Mouse (Mus musculus): ENCODE data around the gene Zfp14. TPM values are rescaled to one million over a fixed set of nuclear protein-coding genes. Genes with fewer than 3 reads are reported as not detected.
A peak's percentile ranks its signal among the peaks of the same experiment; 100 is the strongest.

Gene Zfp14
- total RNA-seq, 2 experiments from 2014 or later = 1.5 to 2.9 TPM

DNA sequence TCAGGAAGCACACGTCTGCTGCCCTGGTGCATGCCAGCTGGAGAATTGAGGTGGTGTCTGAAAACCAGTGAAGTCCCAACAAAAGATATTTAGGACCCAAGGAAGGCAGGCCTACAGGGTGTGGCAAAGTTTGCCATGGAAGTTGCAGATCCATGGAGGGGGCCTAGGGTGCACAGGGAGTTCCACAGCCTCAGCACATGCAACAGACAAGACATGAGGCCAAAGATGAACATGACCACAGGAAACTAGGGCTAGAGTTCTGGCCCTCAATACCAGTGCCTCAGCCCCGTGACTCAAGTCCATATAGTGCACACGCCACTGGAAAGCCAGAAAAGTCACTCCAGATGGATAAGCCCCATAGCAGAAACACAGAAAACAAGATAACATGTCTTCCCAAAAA lies 22.6 kb downstream of the Zfp14 start:
- DNase-seq = no peak

DNA sequence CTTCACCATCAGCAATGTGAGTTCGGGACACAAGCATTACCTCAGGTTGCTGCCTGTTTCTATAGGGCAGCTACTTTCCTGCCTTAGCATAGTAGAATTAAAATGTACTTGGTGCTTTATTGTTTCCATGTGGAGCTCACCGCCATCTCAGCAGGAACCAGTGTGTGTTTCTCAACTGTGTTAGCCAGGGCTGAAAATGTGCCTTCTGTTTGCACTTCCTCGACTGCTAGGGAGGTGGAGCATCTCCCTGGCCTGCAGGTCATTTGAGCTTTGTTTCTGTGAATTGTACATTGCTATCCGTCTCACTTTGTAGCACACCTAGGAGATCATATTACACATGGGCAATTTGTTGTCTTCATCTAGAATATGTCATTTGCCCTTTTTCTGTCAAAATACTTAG lies 23.8 kb downstream of the Zfp14 start:
- no peak for DNase-seq

DNA sequence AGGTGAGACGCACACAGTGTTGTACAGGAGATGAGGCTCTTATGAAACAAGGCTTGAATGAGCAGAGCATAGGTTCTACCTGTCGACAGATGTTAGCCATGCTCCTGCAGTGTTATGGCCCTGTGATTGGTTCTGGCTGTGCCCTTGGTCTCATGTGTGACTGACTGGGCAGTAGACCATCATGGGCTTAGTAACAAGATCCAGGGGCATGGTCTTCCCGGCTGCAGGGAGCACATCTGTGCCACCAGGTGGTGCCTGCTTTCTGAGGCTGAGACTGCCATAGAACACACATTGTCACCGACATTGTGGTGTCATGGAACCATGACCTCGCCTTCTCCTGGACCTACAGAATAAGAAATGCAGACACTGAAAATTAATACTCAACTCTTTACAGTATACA lies 25.8 kb downstream of the Zfp14 start:
- no peak for DNase-seq

DNA sequence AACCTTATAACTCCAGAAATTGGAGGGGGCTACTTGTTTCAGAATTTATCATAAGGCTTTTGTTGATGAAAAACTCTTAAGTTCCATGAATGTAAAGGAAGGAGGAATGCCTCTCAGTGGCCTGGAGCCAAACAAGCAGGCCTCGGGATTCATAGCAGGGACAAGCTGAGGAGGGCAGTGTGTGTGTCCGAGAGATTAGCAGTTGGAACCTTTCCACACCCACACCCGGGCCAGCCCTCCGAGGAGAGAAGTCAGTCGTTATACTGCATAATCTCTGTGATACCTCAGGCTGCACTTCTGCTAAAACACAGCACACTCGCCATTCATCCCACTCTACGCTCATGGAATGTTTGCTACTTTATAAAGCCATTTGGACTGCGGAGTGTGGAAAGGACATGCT lies 27.4 kb downstream of the Zfp14 start:
- DNase-seq = no peak

DNA sequence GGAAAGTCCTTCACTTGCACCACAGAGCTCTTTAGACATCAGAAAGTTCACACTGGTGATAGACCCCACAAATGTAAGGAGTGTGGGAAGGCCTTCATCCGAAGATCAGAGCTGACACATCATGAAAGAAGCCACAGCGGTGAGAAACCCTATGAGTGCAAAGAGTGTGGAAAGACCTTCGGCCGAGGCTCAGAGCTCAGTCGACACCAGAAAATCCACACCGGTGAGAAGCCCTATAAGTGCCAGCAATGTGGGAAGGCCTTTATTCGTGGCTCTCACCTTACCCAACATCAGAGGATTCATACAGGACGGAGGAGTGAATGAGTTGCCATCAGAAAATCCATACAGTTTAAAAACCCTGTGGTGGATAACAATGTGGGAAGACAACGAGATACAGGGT lies 27.9 kb downstream of the Zfp14 start:
- no peak for DNase-seq

DNA sequence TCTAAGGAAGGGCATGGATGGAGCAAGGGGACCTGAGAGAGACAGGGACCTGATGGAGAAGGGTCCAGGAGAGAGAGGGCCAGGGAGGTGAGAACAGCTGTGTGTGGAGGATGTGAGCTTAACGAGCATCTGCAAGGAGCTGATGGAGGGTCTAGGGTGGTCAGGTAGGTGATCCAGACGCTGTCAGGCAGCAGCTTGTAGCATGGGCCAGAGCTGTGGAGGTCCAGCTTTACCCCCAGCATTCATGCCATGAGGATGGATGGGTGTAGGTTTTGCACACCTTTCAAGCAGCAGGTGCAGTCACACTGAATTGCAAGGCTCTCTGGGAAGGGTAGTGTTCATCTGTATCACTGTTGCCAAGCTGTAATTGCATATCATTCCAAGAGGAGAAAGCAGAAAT lies 31.6 kb downstream of the Zfp14 start:
- no peak for DNase-seq

DNA sequence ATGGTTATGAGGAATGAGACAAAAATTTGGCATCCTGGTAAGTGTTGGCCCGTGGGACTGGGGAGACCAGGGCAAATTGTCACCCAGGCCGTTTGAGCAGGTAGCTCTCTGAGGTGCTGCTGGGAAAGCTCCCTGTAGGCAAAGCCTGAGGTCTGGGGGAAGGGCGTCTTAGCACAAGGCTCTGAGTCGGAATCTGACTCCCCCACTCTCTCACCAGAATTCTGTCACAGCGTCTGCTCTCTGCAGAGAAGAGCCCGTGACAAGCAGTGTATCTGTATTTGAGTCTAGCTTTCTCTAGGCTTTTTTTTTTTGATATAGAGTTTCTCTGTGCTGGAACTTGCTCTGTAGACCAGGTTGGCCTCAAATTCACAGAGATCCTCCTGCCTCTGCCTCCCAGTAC lies 34.0 kb downstream of the Zfp14 start:
- DNase-seq = no peak

DNA sequence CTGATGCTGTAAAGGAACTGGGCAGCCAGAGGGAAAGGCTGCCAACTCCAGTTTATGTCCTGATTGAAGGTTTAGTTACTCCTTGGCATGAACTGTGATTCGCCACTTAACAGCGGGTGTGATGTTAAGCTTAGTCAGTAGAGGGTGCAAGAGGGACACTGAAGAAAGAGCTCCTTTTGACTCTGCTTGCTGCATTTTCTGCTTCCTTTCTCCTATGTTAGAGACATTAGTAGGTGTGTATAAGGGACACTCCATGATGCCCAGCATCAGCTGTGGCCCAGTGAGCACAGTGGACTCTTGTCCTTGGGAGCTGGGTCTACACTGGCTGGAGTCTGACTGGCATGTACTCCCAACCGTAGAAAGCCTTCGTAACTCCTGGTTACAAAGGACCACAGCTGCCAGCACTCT lies 38.2 kb downstream of the Zfp14 start:
- peak; percentile 45 for DNase-seq

DNA sequence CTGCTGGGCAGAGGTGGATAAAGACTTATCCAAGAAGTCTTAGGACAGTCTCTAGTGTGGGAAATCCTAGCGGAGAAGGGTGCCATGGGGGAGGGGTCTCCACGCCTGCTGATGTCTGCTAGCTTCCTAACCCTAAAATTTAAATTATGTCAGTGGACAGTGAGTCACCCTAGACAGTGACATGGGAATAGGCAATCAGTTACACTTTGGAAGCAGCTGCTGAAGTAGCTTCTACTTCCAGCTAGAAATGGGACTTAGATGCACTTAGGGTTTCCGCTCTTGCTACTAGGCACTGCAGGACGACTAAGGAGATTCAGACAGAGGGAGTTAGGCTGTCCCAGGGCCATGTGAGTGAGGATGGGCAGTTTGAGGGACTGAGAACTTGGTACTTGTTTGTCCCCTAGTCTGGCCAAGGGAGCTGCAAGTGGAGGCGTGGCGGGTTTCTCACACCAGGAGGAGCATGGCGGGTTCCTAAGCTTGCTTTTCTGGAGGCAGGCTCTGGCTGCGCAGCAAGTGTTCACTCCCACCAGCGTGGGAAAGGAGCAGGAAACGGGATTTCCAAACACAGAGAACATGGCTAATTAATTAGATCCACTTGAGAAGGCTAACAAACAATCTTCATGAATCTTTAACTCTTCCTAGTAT lies 40.5 kb downstream of the Zfp14 start:
- DNase-seq = no peak

DNA sequence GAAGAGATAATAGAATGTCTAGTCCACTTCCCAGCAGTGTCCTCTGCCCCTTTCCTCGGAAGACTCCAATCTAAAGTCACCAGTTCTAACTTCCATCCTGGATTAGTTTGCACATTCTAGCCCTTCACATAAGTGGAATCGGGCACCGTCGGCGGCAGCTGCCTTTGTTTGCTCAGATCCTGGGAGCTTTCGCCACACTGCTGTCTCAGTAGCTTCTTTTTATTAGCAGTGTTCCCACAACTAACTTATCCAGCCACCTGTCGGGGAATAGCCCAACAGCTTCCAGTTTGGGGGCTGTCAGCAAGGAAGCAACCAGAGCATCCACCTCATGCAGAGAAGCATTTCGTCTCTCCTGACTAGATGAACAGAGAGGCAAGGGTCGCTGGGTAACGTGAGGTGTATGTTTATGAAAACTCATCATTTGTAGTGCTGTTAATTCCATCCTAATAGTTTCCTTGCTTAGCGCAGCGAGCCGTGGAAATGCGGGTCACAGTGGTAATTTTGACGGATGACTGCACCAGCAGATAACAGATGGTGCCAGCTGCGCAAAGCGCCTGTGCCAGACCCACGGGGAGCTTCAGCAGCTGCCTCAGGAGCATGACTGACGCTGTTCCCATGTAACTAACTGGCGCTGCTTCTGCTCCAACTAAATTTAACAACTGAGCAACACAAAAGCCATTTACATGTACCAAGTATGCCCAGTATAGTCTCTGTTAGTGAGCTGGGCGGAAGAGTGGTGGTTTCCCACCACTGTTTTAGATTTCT lies 41.7 kb downstream of the Zfp14 start:
- DNase-seq = peak; percentile 70

DNA sequence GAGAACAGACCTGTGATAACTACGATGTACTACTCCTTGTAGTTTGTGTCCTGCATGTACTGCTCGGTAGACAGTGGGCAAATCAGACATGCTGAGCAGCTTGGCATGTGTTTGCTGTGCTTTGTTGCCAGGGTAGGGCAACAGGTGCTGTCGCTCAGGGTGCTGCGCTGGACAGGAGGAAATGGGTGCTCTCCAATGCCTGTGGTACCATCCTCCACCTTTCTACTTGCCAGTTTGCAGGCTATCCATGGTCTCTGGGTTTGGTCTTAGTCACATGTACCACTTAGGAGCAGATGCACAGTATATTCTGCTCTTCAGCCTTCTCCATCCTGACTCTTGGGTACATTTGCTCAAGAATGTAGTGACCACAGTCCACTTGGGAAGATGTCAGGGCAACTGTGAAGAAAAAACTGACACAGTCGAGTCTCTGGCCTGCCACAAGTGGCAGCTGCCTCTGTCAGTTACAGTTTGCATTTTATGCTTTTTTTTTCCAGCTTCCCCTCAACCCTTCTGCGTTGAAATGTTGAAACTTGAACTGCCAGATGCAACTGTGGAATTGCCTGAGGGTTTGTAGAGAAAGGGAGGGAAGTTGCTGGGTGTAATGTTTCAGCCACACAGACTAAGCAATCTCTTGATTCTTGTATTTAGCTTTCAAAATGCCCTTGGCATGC lies 43.0 kb downstream of the Zfp14 start:
- DNase-seq = no peak

DNA sequence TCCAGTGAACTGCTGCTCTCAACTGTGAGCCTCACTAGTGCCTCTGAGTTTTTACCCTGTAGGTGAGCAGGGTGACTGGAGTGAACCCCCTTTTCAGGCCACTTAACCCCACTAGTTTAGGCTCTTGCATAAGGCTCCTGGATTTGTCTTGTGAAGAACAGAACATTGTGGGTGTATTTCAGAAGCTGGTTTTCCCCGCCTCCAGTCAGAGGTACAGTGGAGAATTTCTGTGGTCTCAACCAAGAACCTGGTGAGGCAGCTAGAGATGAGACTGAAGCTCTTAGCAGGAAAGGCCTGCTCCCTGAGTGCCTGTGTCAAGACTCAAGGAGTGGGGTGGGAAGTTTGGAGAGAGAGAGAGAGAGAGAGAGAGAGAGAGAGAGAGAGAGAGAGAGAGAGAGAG lies 43.6 kb downstream of the Zfp14 start:
- no peak for DNase-seq

DNA sequence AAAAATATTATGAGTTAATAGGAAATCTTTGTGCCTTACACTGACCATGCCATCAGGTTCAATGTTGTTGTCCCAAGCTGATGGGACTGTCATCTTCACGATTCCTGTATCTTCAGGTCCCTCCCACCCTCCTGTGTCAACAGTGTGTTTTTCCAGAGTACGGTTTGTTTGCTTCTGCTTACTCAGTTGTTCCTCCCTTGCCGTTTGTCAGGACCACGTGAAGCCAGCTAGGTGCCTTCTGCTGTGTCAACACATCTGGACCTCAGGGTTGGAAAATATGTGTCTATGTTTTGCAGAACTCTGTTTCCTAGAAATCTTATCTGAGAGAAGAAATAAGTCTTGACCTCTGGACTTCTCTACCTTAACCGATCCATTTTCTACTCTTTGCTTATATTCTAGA lies 50.6 kb downstream of the Zfp14 start:
- no peak for DNase-seq

DNA sequence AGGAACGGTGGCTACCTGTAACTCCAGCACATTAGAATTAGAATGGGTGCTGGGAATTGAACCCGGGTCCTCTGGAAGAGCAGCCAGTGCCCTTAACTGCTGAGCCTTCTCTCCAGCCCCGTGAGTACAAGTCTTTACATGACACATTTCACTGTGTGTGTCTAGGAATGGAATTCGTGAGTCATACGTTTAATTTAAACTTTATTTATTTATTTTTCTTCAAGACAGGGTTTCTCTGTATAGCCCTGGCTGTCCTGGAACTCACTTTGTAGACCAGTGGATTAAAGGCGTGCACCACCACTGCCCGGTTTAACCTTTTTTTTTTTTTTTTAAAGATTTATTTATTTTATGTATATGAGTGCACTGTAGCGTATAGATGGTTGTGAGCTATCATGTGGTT lies 56.0 kb downstream of the Zfp14 start:
- DNase-seq = no peak

DNA sequence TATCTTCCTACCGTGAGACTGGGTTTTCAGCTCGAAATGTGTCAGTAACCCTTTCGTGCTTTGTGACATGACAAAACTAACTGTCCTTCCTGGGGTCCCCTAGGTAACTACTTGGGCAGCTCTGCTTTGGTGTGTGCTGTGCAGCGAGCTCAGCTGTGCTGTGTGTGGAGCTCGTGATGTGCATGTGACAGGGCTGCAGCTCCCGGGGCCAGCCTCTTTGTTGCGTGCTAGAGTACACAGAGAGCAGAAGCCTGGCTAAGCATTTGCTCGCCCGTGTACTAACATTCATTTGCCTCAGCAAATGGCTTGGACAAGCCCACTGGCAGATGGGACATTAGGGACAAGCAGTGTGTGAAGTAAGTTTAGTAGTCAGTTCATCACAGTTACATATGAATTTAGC lies 57.8 kb downstream of the Zfp14 start:
- no peak for DNase-seq

DNA sequence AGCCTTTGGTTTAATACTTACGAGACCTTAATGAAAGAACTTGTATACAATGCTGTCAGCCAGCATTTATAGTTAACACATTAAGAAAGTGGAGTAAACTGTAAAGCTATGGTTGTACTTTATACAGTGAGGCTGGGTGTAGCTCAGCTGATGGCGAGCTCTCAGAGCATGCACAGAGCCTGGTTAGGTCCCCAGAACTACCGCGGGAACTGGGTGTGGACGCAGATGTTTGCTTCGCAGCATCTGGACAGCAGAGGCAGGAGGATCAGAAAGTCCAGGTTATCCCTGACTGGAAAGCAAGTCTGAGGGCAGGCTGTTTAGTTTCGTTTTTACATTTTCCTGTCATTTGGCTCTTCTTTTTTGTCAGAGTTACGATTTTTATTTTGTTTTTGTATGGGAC lies 58.5 kb downstream of the Zfp14 start:
- no peak for DNase-seq

DNA sequence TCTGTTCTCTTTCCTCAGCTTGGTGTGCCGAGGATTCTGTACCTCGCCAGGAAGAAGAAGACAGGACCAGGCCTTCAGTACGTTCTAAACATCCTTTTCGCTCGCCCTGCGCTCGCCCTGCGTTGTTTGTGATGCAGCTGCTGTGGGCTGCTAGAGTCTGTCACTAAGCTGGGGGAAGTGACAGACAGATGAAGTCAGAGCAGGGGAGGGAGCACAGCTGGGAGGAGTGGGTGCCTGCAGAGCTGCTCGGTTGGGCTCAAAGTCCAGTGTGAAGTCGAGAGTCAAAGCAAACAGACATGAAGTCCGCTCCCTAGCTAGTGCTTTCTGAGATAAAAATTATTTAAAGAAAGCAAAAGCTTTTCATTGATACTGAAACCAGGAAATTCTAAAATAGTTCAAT lies 62.1 kb downstream of the Zfp14 start:
- no peak for DNase-seq

DNA sequence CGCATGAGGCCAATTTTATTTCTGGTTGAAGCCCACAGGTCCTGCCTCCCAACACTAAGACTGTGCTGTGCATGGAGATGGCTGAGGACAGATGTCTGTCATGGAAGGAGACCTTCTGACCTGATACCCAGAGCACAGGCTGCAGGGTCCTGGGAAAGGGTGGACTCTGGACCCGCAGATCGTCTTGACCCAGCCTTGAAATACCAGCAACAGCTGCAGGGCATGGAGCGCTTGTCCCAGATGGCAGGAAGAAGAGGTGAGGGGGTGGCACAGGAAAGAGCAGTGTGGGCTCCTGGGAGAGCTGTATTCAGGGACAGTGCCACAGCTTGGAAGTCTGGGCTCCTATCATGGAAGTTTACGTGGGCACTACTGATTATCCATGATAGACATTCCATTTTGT lies 63.6 kb downstream of the Zfp14 start:
- no peak for DNase-seq

Small RNA genes lying within 50 kb of the gene (microRNA-seq; reads per million reads assigned to microRNA genes)
- 0 reads per million in 2 experiments for gene Gm23368

Other genes with a start within 250 kb of the Zfp14 start
- 10 to 100 TPM in 1 of 2 experiments, 1 to 10 TPM in 1; 9.6 to 10.9 TPM for gene Zfp790, start 235.3 kb downstream of the Zfp14 start, total RNA-seq (2021)
- under 1 TPM; 0.16 to 0.36 TPM for gene Zfp940, start 197.7 kb downstream of the Zfp14 start, total RNA-seq (2021)
- gene Zfp420, start 191.4 kb downstream of the Zfp14 start, total RNA-seq (2021) = 1 to 10 TPM; 2.5 to 4.3 TPM
- gene Zfp27, start 144.8 kb downstream of the Zfp14 start, total RNA-seq (2021) = 10 to 100 TPM in 1 of 2 experiments, 1 to 10 TPM in 1; 8.5 to 10.5 TPM
- gene Zfp383, start 143.2 kb downstream of the Zfp14 start, total RNA-seq (2021) = 10 to 100 TPM in 1 of 2 experiments, 1 to 10 TPM in 1; 9.5 to 12.6 TPM
- 1 to 10 TPM; 5.9 to 9.2 TPM for gene Zfp74, start 97.3 kb downstream of the Zfp14 start, total RNA-seq (2021)
- 10 to 100 TPM; 63.5 to 67.4 TPM for gene Zfp568, start 67.4 kb downstream of the Zfp14 start, total RNA-seq (2021)
- gene Zfp82, start 21.5 kb upstream of the Zfp14 start, total RNA-seq (2021) = 1 to 10 TPM in 1 of 2 experiments, under 1 TPM in 1; 0.52 to 1.2 TPM
- gene Gm26920, start 39.0 kb upstream of the Zfp14 start, total RNA-seq (2021) = 1 to 10 TPM in 1 of 2 experiments, under 1 TPM in 1; 0.33 to 1.8 TPM
- gene Zfp566, start 39.1 kb upstream of the Zfp14 start, total RNA-seq (2021) = 1 to 10 TPM; 2.0 to 3.2 TPM
- 10 to 100 TPM; 35.2 to 46.9 TPM for gene Zfp260, start 43.4 kb upstream of the Zfp14 start, total RNA-seq (2021)
- gene Zfp382, start 70.6 kb upstream of the Zfp14 start, total RNA-seq (2021) = 1 to 10 TPM; 2.6 to 4.8 TPM
- 10 to 100 TPM; 34.6 to 40.3 TPM for gene Zfp146, start 118.4 kb upstream of the Zfp14 start, total RNA-seq (2021)
- 100 to 1,000 TPM; 630 to 723 TPM for gene Cox7a1, start 132.8 kb upstream of the Zfp14 start, total RNA-seq (2021)
- gene Capns1, start 147.4 kb upstream of the Zfp14 start, total RNA-seq (2021) = 100 to 1,000 TPM; 314 to 330 TPM
- gene Polr2i, start 180.6 kb upstream of the Zfp14 start, total RNA-seq (2021) = 10 to 100 TPM; 71.9 to 80.7 TPM
- gene Tbcb, start 180.9 kb upstream of the Zfp14 start, total RNA-seq (2021) = 10 to 100 TPM; 42.8 to 47.0 TPM
- under 1 TPM in 1 of 2 experiments, not detected in 1; 0.77 TPM for gene Ovol3, start 184.3 kb upstream of the Zfp14 start, total RNA-seq (2021)
- gene Thap8, start 228.7 kb upstream of the Zfp14 start, total RNA-seq (2021) = under 1 TPM; 0.32 to 0.38 TPM
- gene Wdr62, start 229.0 kb upstream of the Zfp14 start, total RNA-seq (2021) = 1 to 10 TPM; 4.9 to 5.9 TPM
- gene Clip3, start 240.3 kb upstream of the Zfp14 start, total RNA-seq (2021) = 10 to 100 TPM; 22.2 to 26.5 TPM